Mouse (Mus musculus): ENCODE data around the gene Golgb1. TPM values are rescaled to one million over a fixed set of nuclear protein-coding genes. Genes with fewer than 3 reads are reported as not detected.

The Golgb1 gene
- polyA plus RNA-seq, 1 experiment from 2014 or later = 84.2 TPM

- Histone ChIP-seq H3K4me2 (ENCODE audit: low read length) (no peak overlapping the region), H3K36me3 (ENCODE audit: control insufficient read depth, insufficient read depth) (no peaks in the 10 kb centered on the region), H3K9me3 (ENCODE audit: control insufficient read depth, low read length) (no peaks in the 10 kb centered on the region), H3K4me1 (replicated peaks; ENCODE audit: control insufficient read depth, insufficient read depth, low read length) (0 out of 2 replicates have a peak, but pooled peaks cover 2% of the 10 kb centered on the region), H3K27me3 (replicated peaks; ENCODE audit: control insufficient read depth, insufficient read depth, low read length) (no peaks in the 10 kb centered on the region), H3K4me3 (replicated peaks; ENCODE audit: low read length) (no peak overlapping the region), H3K9ac (replicated peaks; ENCODE audit: low read depth, low read length) (no peak overlapping the region), H3K27ac (ENCODE audit: low read length) (no peak overlapping the region)
- ATAC-seq = no peak
- WGBS = 48% methylated on average over 4 of the region's 4 CpGs
These were observed 72.8 kb downstream of the Golgb1 start for GRCm38 (mm10) chr16:36947646-36948197.

- Histone ChIP-seq H3K4me1 (replicated peaks; ENCODE audit: control insufficient read depth, insufficient read depth, low read length) (0 out of 2 replicates have a peak, but pooled peaks cover 2% of the 10 kb centered on the region), H3K9me3 (ENCODE audit: control insufficient read depth, low read length) (no peaks in the 10 kb centered on the region), H3K27ac (ENCODE audit: low read length) (no peak overlapping the region), H3K9ac (replicated peaks; ENCODE audit: low read depth, low read length) (no peak overlapping the region), H3K4me2 (ENCODE audit: low read length) (no peak overlapping the region), H3K27me3 (replicated peaks; ENCODE audit: control insufficient read depth, insufficient read depth, low read length) (no peaks in the 10 kb centered on the region), H3K36me3 (ENCODE audit: control insufficient read depth, insufficient read depth) (no peaks in the 10 kb centered on the region), H3K4me3 (replicated peaks; ENCODE audit: low read length) (no peak overlapping the region)
- no peak for ATAC-seq
- 70% methylated on average over 8 of the region's 8 CpGs for WGBS
These were observed 74.8 kb downstream of the Golgb1 start for GRCm38 (mm10) chr16:36949614-36950336.

- H3K4me2 ChIP-seq (ENCODE audit: low read length) = no peak overlapping the region
- WGBS = 28% methylated on average over 4 of the region's 4 CpGs
- H3K27me3 ChIP-seq (replicated peaks; ENCODE audit: control insufficient read depth, insufficient read depth, low read length) = no peaks in the 10 kb centered on the region
- H3K27ac ChIP-seq (ENCODE audit: low read length) = no peak overlapping the region
- no peaks in the 10 kb centered on the region for H3K36me3 ChIP-seq (ENCODE audit: control insufficient read depth, insufficient read depth)
- no peak overlapping the region for H3K4me3 ChIP-seq (replicated peaks; ENCODE audit: low read length)
- no peaks in the 10 kb centered on the region for H3K9me3 ChIP-seq (ENCODE audit: control insufficient read depth, low read length)
- no peak overlapping the region for H3K9ac ChIP-seq (replicated peaks; ENCODE audit: low read depth, low read length)
- no peak for ATAC-seq
- H3K4me1 ChIP-seq (replicated peaks; ENCODE audit: control insufficient read depth, insufficient read depth, low read length) = no peaks in the 10 kb centered on the region
These were observed 76.1 kb downstream of the Golgb1 start for GRCm38 (mm10) chr16:36951029-36951428.

- ATAC-seq = no peak
- H3K4me2 ChIP-seq (ENCODE audit: low read length) = no peak overlapping the region
- 38% methylated on average over 11 of the region's 11 CpGs for WGBS
- no peaks in the 10 kb centered on the region for H3K4me1 ChIP-seq (replicated peaks; ENCODE audit: control insufficient read depth, insufficient read depth, low read length)
- no peaks in the 10 kb centered on the region for H3K9me3 ChIP-seq (ENCODE audit: control insufficient read depth, low read length)
- no peaks in the 10 kb centered on the region for H3K27me3 ChIP-seq (replicated peaks; ENCODE audit: control insufficient read depth, insufficient read depth, low read length)
- H3K9ac ChIP-seq (replicated peaks; ENCODE audit: low read depth, low read length) = no peak overlapping the region
- no peak overlapping the region for H3K4me3 ChIP-seq (replicated peaks; ENCODE audit: low read length)
- H3K27ac ChIP-seq (ENCODE audit: low read length) = no peak overlapping the region
- H3K36me3 ChIP-seq (ENCODE audit: control insufficient read depth, insufficient read depth) = no peaks in the 10 kb centered on the region
These were observed 80.2 kb downstream of the Golgb1 start for GRCm38 (mm10) chr16:36955106-36955505.

- no peak overlapping the region for H3K27ac ChIP-seq (ENCODE audit: low read length)
- no peak overlapping the region for H3K4me2 ChIP-seq (ENCODE audit: low read length)
- no peak overlapping the region for H3K4me3 ChIP-seq (replicated peaks; ENCODE audit: low read length)
- 87% methylated on average over 4 of the region's 4 CpGs for WGBS
- H3K9ac ChIP-seq (replicated peaks; ENCODE audit: low read depth, low read length) = no peak overlapping the region
- H3K9me3 ChIP-seq (ENCODE audit: control insufficient read depth, low read length) = no peaks in the 10 kb centered on the region
- H3K36me3 ChIP-seq (ENCODE audit: control insufficient read depth, insufficient read depth) = no peaks in the 10 kb centered on the region
- H3K4me1 ChIP-seq (replicated peaks; ENCODE audit: control insufficient read depth, insufficient read depth, low read length) = no peaks in the 10 kb centered on the region
- no peak for ATAC-seq
- H3K27me3 ChIP-seq (replicated peaks; ENCODE audit: control insufficient read depth, insufficient read depth, low read length) = no peaks in the 10 kb centered on the region
These were observed 88.5 kb downstream of the Golgb1 start for GRCm38 (mm10) chr16:36963415-36963814.

- no peaks in the 10 kb centered on the region for H3K36me3 ChIP-seq (ENCODE audit: control insufficient read depth, insufficient read depth)
- no peaks in the 10 kb centered on the region for H3K27me3 ChIP-seq (replicated peaks; ENCODE audit: control insufficient read depth, insufficient read depth, low read length)
- H3K9ac ChIP-seq (replicated peaks; ENCODE audit: low read depth, low read length) = no peak overlapping the region
- peaks cover 6% of the 10 kb centered on the region; the same call in 1 of the 2 replicates for H3K9me3 ChIP-seq (ENCODE audit: control insufficient read depth, low read length)
- 98% methylated on average over 2 of the region's 2 CpGs for WGBS
- H3K4me3 ChIP-seq (replicated peaks; ENCODE audit: low read length) = no peak overlapping the region
- no peaks in the 10 kb centered on the region for H3K4me1 ChIP-seq (replicated peaks; ENCODE audit: control insufficient read depth, insufficient read depth, low read length)
- H3K27ac ChIP-seq (ENCODE audit: low read length) = no peak overlapping the region
- no peak for ATAC-seq
- H3K4me2 ChIP-seq (ENCODE audit: low read length) = no peak overlapping the region
These were observed 104.2 kb downstream of the Golgb1 start for GRCm38 (mm10) chr16:36979127-36979526.

Other genes starting within 250 kb of the Golgb1 start
- gene Cd86, start 209.1 kb upstream of the Golgb1 start, polyA plus RNA-seq (2015; fragmentation: Nextera tagmentation; extraction: Ambion mirVana) = 1.1 and 1.9 TPM in 2 replicates
- gene Ildr1, start 181.2 kb upstream of the Golgb1 start, polyA plus RNA-seq (2015; fragmentation: Nextera tagmentation; extraction: Ambion mirVana) = 0.17 and 0.19 TPM in 2 replicates
- gene Slc15a2, start 90.2 kb upstream of the Golgb1 start, polyA plus RNA-seq (2015; fragmentation: Nextera tagmentation; extraction: Ambion mirVana) = 12.7 and 13.6 TPM in 2 replicates
- gene Iqcb1, start 46.8 kb upstream of the Golgb1 start, polyA plus RNA-seq (2015; fragmentation: Nextera tagmentation; extraction: Ambion mirVana) = 58.8 and 59.3 TPM in 2 replicates
- 0.52 and 1.2 TPM in 2 replicates for gene Eaf2, start 137 bp upstream of the Golgb1 start, polyA plus RNA-seq (2015; fragmentation: Nextera tagmentation; extraction: Ambion mirVana)
- 1.4 and 2.3 TPM in 2 replicates for gene Hcls1, start 59.8 kb downstream of the Golgb1 start, polyA plus RNA-seq (2015; fragmentation: Nextera tagmentation; extraction: Ambion mirVana)
- gene Fbxo40, start 115.3 kb downstream of the Golgb1 start, polyA plus RNA-seq (2015; fragmentation: Nextera tagmentation; extraction: Ambion mirVana) = 0.08 and 0.15 TPM in 2 replicates
- gene Polq, start 136.6 kb downstream of the Golgb1 start, polyA plus RNA-seq (2015; fragmentation: Nextera tagmentation; extraction: Ambion mirVana) = 5.5 and 5.9 TPM in 2 replicates